Mouse (Mus musculus): Measurements from ENCODE around the gene Nav2.

DNA sequence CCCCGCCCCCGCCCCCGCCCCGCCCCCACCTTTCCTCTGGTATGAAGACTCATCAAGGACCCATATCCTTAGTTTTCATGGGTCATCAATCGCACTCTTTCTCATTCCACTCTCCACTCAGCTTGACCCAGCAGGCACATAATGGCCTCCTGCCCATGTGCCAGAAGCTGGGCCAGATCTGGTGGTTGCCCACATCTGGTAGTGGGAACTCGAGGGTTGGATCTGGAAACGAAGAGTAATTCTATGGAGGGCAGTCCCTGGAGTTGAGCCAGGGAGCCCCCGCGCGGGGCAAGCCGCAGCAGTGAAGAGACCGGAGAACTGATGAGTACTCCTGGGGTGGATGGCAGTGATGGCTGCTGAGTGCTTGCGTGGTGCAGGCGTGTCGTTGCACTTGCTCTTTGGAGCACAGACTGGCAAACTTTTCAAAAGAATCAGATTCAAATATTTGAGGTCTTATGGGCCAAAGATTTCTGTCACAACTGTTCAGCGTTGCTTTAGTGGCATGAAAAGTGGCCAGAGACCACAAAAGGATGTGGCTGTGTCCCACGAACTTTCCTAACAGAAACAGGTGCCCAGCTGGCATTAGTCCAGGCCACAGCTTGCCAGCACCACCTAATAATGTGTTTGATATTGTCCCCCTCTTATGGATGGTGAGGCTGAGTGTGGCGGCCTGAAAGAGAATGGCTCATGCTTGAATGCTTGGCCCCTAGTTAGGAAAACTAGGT lies 449.1 kb downstream of the Nav2 start:
- TF ChIP-seq CTCF (IDR thresholded peaks at IDR 0.05): no peak
- TF ChIP-seq EP300 (IDR thresholded peaks at IDR 0.05; ENCODE audit: insufficient read depth, low read depth, low read length): no peak

All from heart, adult 2 months (tissue).